Mouse (Mus musculus): Measurements from ENCODE around the gene Acsm2. TPM values are rescaled to one million over a fixed set of nuclear protein-coding genes. Genes with fewer than 3 reads are reported as not detected.

Acsm2 gene
- 980 and 1,120 TPM in 2 replicates for polyA plus RNA-seq (2012; rRNA removed)

DNA sequence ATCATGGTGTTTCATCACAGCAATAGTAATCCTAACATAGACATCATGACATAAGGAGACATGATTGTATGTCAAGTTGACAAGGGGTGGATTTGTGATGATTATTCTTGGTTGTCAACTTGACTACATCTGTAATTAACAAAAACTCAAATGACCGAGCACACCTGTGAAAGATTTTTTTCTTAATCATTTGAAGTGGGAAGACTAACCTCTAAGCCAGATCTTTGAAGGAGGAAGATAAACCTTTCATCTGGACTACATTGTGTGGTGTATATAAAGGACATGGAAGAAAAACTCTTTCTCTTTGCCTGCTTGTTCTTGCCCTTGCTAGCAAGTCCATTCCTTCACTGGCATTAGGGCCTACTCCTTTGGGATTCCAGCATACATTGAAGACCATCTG is at the start of gene Acsm2:
Acsm2 (plus strand) TSS at position 301 of the 400 bp plus-strand sequence.
- H3K36me3 ChIP-seq (ENCODE audit: control insufficient read depth, insufficient read depth, low read length) = no peaks in the 10 kb centered on the region
- no peak within 1 kb of the TSS for H3K4me3 ChIP-seq (ENCODE audit: insufficient read depth, low read depth, low read length)
- 81% methylated on average over 1 of the region's 1 CpGs for WGBS
- H3K27ac ChIP-seq (ENCODE audit: insufficient read depth, low read depth, low read length) = no peak within 1 kb of the TSS
- H3K4me1 ChIP-seq (ENCODE audit: control insufficient read depth, insufficient read depth, low read length) = peaks cover 10% of the 10 kb centered on the region
- no peak for DNase-seq
- TF ChIP-seq POLR2A (IDR thresholded peaks at IDR 0.05; ENCODE audit: low read depth, low read length) (no peak), CTCF (conservative IDR thresholded peaks at IDR 0.05; ENCODE audit: insufficient read depth, insufficient read length, low read depth, low read length) (no peak)
- H3K27me3 ChIP-seq (replicated peaks; ENCODE audit: control insufficient read depth, insufficient read depth, low read length) = no peaks in the 10 kb centered on the region

DNA sequence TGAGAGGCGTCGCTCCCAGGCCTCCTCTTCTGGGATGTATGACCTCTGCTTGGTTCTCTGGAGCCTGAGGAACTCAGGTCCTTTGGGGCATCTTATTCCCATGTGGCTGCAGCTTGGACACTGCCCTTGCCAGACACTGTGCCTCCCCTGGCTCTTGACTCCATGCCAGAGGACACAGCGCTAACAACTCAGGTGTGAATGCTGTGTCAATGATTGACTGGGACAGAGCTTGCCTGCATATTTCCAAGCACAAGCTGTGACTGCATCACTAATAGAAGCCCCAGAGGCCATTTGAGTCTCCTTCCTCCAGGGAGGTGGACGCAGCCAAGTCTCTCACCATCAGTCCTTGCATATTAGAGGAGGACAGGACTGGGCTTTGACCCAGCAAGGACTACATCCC is 43.0 kb upstream of the Acsm2 start:
- Histone ChIP-seq H3K36me3 (ENCODE audit: control insufficient read depth, insufficient read depth, low read length) (no peaks in the 10 kb centered on the region), H3K4me1 (ENCODE audit: control insufficient read depth, insufficient read depth, low read length) (peaks cover 11% of the 10 kb centered on the region; the same call in 1 of the 2 replicates), H3K4me3 (ENCODE audit: insufficient read depth, low read depth, low read length) (no peak overlapping the region), H3K27me3 (replicated peaks; ENCODE audit: control insufficient read depth, insufficient read depth, low read length) (no peaks in the 10 kb centered on the region), H3K27ac (ENCODE audit: insufficient read depth, low read depth, low read length) (peak overlapping the region; percentile 93)
- 40% methylated on average over 4 of the region's 4 CpGs for WGBS
- peak; percentile 98 for DNase-seq
- TF ChIP-seq POLR2A (IDR thresholded peaks at IDR 0.05; ENCODE audit: low read depth, low read length) (no peak), CTCF (conservative IDR thresholded peaks at IDR 0.05; ENCODE audit: insufficient read depth, insufficient read length, low read depth, low read length) (no peak)

GRCm38 (mm10) chr7:119513056-119513455 is 41.1 kb upstream of the Acsm2 start:
- no peaks in the 10 kb centered on the region for H3K27me3 ChIP-seq (replicated peaks; ENCODE audit: control insufficient read depth, insufficient read depth, low read length)
- peaks cover 11% of the 10 kb centered on the region; the same call in 1 of the 2 replicates for H3K4me1 ChIP-seq (ENCODE audit: control insufficient read depth, insufficient read depth, low read length)
- no peaks in the 10 kb centered on the region for H3K36me3 ChIP-seq (ENCODE audit: control insufficient read depth, insufficient read depth, low read length)
- DNase-seq = peak; percentile 93
- no peak overlapping the region for H3K4me3 ChIP-seq (ENCODE audit: insufficient read depth, low read depth, low read length)
- WGBS = 14% methylated on average over 7 of the region's 7 CpGs
- peak overlapping the region; percentile 22 for H3K27ac ChIP-seq (ENCODE audit: insufficient read depth, low read depth, low read length)
- TF ChIP-seq POLR2A (IDR thresholded peaks at IDR 0.05; ENCODE audit: low read depth, low read length) (no peak), CTCF (conservative IDR thresholded peaks at IDR 0.05; ENCODE audit: insufficient read depth, insufficient read length, low read depth, low read length) (peak; percentile 93)

GRCm38 (mm10) chr7:119515492-119516271 is 38.5 kb upstream of the Acsm2 start:
- peaks cover 11% of the 10 kb centered on the region; the same call in 1 of the 2 replicates for H3K4me1 ChIP-seq (ENCODE audit: control insufficient read depth, insufficient read depth, low read length)
- no peak overlapping the region for H3K4me3 ChIP-seq (ENCODE audit: insufficient read depth, low read depth, low read length)
- H3K27ac ChIP-seq (ENCODE audit: insufficient read depth, low read depth, low read length) = no peak overlapping the region
- no peaks in the 10 kb centered on the region for H3K36me3 ChIP-seq (ENCODE audit: control insufficient read depth, insufficient read depth, low read length)
- WGBS = 52% methylated on average over 10 of the region's 10 CpGs
- H3K27me3 ChIP-seq (replicated peaks; ENCODE audit: control insufficient read depth, insufficient read depth, low read length) = no peaks in the 10 kb centered on the region
- DNase-seq = peak; percentile 63
- TF ChIP-seq POLR2A (IDR thresholded peaks at IDR 0.05; ENCODE audit: low read depth, low read length) (no peak), CTCF (conservative IDR thresholded peaks at IDR 0.05; ENCODE audit: insufficient read depth, insufficient read length, low read depth, low read length) (peak; percentile 43)

- Histone ChIP-seq H3K4me3 (ENCODE audit: insufficient read depth, low read depth, low read length) (no peak overlapping the region), H3K36me3 (ENCODE audit: control insufficient read depth, insufficient read depth, low read length) (no peaks in the 10 kb centered on the region), H3K4me1 (ENCODE audit: control insufficient read depth, insufficient read depth, low read length) (peaks cover 11% of the 10 kb centered on the region; the same call in 1 of the 2 replicates), H3K27me3 (replicated peaks; ENCODE audit: control insufficient read depth, insufficient read depth, low read length) (no peaks in the 10 kb centered on the region), H3K27ac (ENCODE audit: insufficient read depth, low read depth, low read length) (no peak overlapping the region)
- no peak for DNase-seq
- TF ChIP-seq CTCF (conservative IDR thresholded peaks at IDR 0.05; ENCODE audit: insufficient read depth, insufficient read length, low read depth, low read length) (no peak), POLR2A (IDR thresholded peaks at IDR 0.05; ENCODE audit: low read depth, low read length) (no peak)
- 72% methylated on average over 7 of the region's 7 CpGs for WGBS
Observed at GRCm38 (mm10) chr7:119516272-119516558, 37.9 kb upstream of the Acsm2 start.

DNA sequence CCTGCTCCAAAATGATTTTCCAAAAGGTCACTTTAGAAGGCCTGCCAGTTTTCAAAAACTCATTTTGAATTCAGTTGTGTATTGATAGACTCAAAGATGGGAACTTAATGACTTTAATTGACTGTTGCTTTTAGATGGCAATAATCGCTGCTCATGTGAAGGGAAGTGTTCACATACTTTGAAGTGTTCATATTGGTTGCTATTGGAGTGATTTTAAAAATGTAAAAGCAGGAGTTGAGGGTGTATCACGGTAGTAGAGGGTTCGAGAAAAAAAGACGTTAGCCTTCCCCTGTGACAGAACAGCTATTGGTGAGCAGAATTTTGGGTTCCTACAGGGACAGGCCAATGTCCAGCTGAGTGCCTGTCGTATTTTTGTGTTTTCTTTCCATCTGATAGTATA is 35.0 kb upstream of the Acsm2 start, which contains the start of gene Acsm5:
Acsm5 (plus strand) TSS at position 301 of the 400 bp plus-strand sequence.
- 71% methylated on average over 5 of the region's 5 CpGs for WGBS
- no peak for TF ChIP-seq CTCF (conservative IDR thresholded peaks at IDR 0.05; ENCODE audit: insufficient read depth, insufficient read length, low read depth, low read length)
- TF ChIP-seq POLR2A (IDR thresholded peaks at IDR 0.05; ENCODE audit: low read depth, low read length) = no peak
- Histone ChIP-seq H3K4me3 (ENCODE audit: insufficient read depth, low read depth, low read length) (no peak within 1 kb of the TSS), H3K27ac (ENCODE audit: insufficient read depth, low read depth, low read length) (no peak within 1 kb of the TSS), H3K36me3 (ENCODE audit: control insufficient read depth, insufficient read depth, low read length) (no peaks in the 10 kb centered on the region), H3K27me3 (replicated peaks; ENCODE audit: control insufficient read depth, insufficient read depth, low read length) (no peaks in the 10 kb centered on the region), H3K4me1 (ENCODE audit: control insufficient read depth, insufficient read depth, low read length) (peaks cover 16% of the 10 kb centered on the region; the same call in 1 of the 2 replicates)
- DNase-seq = no peak

DNA sequence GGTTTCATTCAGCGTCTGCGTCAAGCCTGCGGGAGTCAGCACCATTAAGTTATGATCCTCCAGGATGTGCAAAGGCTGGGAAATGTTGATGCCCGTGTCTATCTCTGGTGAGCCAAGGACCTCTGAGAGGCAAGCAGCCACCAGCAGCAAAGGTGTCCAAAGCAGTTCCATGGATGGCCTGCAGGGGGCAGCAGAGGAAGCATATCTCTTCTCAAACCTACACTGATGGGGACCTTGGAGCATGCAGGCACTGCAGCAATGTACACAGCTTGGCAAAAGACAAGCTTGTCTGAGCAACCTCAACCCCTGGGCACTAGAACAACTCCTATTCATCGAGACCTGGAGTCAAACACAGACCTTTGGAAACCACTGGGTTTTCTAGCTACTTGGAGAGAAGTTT is 34.5 kb upstream of the Acsm2 start:
- WGBS = 37% methylated on average over 5 of the region's 5 CpGs

More for the DNA sequence above, 34.5 kb upstream of the Acsm2 start:
- TF ChIP-seq POLR2A (IDR thresholded peaks at IDR 0.05; ENCODE audit: low read depth, low read length) = no peak
- peak; percentile 95; the same call in 1 of the 2 replicates for TF ChIP-seq CTCF (conservative IDR thresholded peaks at IDR 0.05; ENCODE audit: insufficient read depth, insufficient read length, low read depth, low read length)
- DNase-seq = peak; percentile 91
- Histone ChIP-seq H3K4me3 (ENCODE audit: insufficient read depth, low read depth, low read length) (no peak overlapping the region), H3K4me1 (ENCODE audit: control insufficient read depth, insufficient read depth, low read length) (peaks cover 17% of the 10 kb centered on the region; the same call in 1 of the 2 replicates), H3K36me3 (ENCODE audit: control insufficient read depth, insufficient read depth, low read length) (no peaks in the 10 kb centered on the region), H3K27ac (ENCODE audit: insufficient read depth, low read depth, low read length) (no peak overlapping the region), H3K27me3 (replicated peaks; ENCODE audit: control insufficient read depth, insufficient read depth, low read length) (no peaks in the 10 kb centered on the region)
